Mouse (Mus musculus) heart, adult 2 months (tissue): ENCODE results near the gene Meig1.

Source experiments
- CTCF ChIP-seq: fragments of 200-600 bp; IDR thresholded peaks from 2 replicates; pipeline ENCODE4 v1.8.1; 2022; ENCODE audit warnings: antibody characterized with exemption, mild to moderate bottlenecking, moderate library complexity
- EP300 ChIP-seq: fragments of 200-500 bp; IDR thresholded peaks from 2 replicates; pipeline ENCODE4 v1.6.1; 2011; ENCODE audit warnings: low read depth, low read length, control low read depth; ENCODE audit not compliant: insufficient read depth

GRCm38 (mm10) chr2:3456590-3456989 lies 34.1 kb upstream of the Meig1 start:
- TF ChIP-seq EP300 (no peak), CTCF (no peak)
